Mouse (Mus musculus) embryonic fibroblast, embryonic 13.5 days (primary cell): ENCODE data around the gene Prpf8. TPM values are rescaled to one million over a fixed set of nuclear protein-coding genes. Genes with fewer than 3 reads are reported as not detected.

Experiments
- H3K27ac ChIP-seq: 2 replicates; pipeline ENCODE4 v1.5.1; 2012; ENCODE audit warnings: low read length, control low read depth, inconsistent platforms; ENCODE audit not compliant: insufficient read depth
- H3K4me1 ChIP-seq: 2 replicates; pipeline ENCODE4 v1.6.1; 2011; ENCODE audit warnings: low read length; ENCODE audit not compliant: control insufficient read depth, insufficient read depth
- H3K4me3 ChIP-seq: 2 replicates; pipeline ENCODE4 v1.5.1; 2011; ENCODE audit warnings: mild to moderate bottlenecking, control low read depth, low read length; ENCODE audit not compliant: insufficient read depth
- CTCF ChIP-seq: IDR thresholded peaks from 2 replicates; pipeline ENCODE4 v1.5.1; 2011; ENCODE audit warnings: mild to moderate bottlenecking, control low read depth, low read length, moderate library complexity, borderline replicate concordance; ENCODE audit not compliant: insufficient read depth
- POLR2A ChIP-seq: IDR thresholded peaks from 2 replicates; pipeline ENCODE4 v1.6.1; 2011; ENCODE audit warnings: low read depth, mild to moderate bottlenecking, control low read depth, low read length, moderate library complexity
- polyA plus RNA-seq: library from polyadenylated mRNA; stranded (reverse); fragments of >200 nt; gene quantifications from 2 replicates; pipeline ENCODE4 v1.2.4, GENCODE M21; 2011; ENCODE audit warnings: low read depth; ENCODE audit not compliant: missing spikeins, insufficient read length

Prpf8 gene
- polyA plus RNA-seq, 1 experiment, result 132 TPM

DNA sequence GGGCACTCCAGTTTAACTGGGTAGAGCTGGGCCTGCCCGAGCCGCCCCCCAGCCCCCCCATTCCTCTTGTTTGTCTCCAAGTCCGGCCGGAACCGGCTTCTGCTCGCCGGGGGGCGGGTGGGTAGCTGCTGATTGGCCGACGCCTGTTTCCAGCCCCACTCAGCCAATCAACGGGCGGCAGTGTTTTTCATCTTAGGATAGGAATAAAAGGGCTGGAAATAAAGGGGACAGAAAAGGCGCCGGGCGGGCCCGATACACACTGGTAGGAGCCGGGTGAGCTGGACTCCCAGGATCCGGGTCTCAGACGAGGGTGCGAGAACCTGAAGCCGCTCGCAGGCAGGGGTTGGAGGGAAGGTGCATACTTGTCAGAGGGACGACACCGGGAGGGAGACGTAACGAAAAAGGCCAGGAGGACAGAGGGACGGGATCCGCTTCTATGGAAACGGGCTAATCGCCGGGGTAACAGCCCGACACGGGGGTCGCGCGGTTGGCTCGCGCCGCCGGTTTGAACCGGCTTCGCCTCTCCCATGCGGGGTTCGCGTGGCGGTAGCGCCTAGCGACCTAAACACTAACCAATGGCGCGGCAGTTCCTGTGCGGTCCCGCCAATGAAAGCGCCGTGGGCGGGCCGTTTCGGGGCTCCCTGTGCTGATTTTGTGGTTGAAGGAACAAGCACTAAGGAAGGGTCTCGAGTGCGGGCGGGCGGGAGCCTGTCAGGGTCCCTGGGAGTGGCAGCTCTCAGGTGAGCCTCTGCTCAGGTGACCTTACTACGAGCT, 45.0 kb downstream of the Prpf8 start, which contains the start of gene Slc43a2:
Gene Slc43a2, plus strand, starts transcription at position 226 of the 774 bp plus-strand sequence.
- peak within 1 kb of the TSS; percentile 39 for H3K27ac ChIP-seq
- H3K4me1 ChIP-seq, result no peaks in the 10 kb centered on the region
- TF ChIP-seq CTCF, result no peak
- TF ChIP-seq POLR2A, result no peak
- peak within 1 kb of the TSS; percentile 85 for H3K4me3 ChIP-seq

DNA sequence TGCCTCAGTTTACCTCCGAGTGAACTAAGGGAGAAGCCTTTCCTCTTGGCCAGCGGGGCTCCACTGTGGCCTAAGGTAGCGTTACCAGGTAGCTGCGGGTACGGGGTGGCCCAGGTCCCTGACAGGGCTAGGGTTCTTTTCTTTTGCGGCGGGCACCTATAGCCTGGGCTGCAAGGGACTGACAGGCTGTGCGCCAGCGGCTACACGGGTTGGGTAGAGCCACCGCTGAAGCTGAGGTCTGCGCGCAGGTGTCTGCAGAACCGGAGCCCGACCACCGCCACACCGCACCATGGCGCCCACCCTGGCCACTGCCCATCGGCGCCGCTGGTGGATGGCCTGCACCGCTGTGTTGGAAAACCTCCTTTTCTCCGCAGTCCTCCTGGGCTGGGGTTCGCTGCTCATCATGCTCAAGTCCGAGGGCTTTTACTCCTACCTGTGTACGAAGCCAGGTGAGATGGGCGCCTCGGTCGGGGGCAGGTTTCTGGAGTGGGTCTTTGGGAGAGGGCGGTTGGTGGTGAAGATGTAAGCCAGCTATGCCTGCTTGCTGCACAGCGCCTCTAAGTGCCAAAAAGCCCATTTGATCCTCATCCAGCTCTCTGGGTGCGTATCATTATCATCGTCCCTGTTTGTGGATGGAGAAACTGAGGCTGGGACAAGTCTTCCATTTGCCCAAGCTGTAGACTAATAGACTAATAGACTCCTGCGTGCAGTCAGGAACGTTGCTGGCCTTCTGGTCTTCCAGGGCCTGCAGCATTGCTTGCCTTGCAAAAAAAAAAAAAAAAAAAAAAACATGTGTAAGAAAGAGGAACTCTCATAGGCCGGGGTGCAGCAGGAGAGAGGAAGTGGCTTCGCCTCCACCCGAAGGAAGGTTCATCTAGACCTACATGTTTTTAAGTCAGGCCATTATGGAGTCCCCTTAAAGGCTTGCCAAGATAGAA, 46.0 kb downstream of the Prpf8 start:
- peak overlapping the region; percentile 33 for H3K4me3 ChIP-seq
- no peak for TF ChIP-seq POLR2A
- TF ChIP-seq CTCF, result no peak
- no peaks in the 10 kb centered on the region for H3K4me1 ChIP-seq
- no peak overlapping the region for H3K27ac ChIP-seq

DNA sequence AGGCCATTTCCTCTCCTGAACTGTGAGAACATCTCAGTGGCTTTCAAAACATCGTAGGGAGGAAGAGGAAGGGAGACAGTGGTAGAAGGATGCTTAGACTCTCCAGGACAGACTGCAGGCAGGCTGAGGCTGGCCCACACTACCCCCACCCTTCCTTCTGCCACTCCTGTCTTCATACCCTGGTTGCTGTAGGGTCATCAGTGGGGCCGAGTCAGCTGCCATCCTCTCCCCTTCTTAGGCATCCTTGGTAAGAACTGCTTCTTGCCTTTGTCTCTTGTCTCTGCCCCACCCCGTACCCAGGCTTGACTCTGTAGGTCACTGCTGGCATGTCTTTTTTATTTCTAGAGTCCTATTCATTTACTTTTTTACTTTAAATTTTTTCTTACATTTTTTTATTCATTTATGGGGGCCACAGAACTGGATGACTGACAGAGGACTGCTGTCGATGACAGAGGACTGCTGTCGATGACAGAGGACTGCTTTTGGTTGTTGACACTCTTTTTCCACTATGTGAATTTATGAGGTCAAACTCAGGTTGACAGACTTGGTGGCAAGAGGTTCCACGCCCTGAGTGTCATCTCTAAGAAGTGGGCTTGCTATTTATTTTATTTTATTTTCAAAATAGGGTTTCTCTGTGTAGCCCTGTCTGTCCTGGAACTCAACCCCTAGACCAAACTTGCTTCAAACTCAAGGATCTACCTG, 46.8 kb downstream of the Prpf8 start:
- Histone ChIP-seq H3K27ac (no peak overlapping the region), H3K4me3 (no peak overlapping the region), H3K4me1 (no peaks in the 10 kb centered on the region)
- TF ChIP-seq CTCF, result no peak
- TF ChIP-seq POLR2A, result no peak

DNA sequence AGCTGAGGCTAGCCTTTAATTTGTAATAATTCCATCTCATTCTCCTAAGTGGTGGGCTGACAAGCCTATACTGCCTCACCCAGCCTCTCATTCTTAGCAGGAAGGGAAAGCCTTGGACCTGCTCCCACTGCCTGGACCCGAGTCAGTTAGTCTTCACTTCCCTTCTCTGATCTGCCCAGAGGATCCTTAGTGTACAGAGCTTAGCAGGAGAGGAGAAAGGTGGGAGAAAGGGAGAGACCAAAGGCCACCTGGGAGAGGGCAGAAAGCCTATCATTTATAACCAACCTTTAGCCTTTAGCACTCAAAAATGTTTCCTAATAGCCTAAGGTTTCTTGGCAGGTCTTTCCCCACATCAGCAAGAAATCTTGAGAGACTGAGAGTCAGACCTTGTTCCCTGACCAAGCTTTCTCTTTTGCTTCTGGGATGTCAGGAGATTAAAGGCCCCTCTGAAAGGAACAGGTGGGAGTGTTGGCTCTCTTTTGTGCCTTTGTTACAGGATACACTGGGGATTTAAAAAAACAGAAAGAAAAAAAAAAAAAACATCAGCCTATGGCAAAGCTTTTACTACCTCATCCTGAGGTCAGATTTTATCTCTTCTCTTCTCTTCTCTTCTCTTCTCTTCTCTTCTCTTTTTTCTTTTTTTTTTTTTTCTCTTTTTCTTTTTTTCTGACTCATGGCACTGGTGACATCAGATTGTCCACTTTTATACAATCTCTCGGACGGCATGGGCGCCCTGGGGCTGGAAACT, 47.8 kb downstream of the Prpf8 start:
- no peaks in the 10 kb centered on the region for H3K4me1 ChIP-seq
- H3K4me3 ChIP-seq, result no peak overlapping the region
- H3K27ac ChIP-seq, result no peak overlapping the region
- no peak for TF ChIP-seq POLR2A
- no peak for TF ChIP-seq CTCF

DNA sequence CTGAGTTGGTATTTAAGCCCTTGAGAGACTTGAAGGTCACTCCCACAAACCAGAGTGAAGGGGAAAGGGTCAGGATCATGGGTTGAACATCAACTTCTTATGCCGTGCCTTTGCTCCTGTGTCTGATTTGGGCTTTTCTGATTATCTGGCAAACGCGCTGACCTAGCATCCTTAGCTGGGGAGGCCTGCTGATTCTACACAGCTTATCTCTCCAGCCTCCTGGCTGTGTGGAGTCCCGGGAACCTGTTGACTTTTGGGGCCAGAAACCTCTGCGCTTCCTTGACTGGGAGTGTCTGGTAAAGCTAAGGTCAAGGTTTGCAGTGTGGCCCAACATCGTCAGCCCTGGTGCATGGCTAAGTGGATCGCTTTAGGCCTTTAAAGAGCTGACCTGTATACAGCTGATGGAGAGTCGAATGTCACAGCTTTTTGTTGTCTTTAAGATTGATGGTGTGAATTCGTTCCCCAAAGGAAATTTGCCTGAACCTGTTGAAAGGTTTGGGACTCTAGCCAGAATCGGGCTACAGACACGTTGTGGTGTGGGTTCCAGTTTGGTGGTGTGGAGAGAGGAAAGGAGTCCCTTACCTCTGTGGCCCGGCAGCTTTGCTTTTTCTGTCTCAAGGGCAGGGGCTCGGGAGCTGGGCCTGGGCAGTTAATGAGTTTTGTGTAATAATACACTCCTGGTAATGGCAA, 48.6 kb downstream of the Prpf8 start:
- TF ChIP-seq CTCF, result no peak
- TF ChIP-seq POLR2A, result no peak
- no peaks in the 10 kb centered on the region for H3K4me1 ChIP-seq
- no peak overlapping the region for H3K27ac ChIP-seq
- no peak overlapping the region for H3K4me3 ChIP-seq

DNA sequence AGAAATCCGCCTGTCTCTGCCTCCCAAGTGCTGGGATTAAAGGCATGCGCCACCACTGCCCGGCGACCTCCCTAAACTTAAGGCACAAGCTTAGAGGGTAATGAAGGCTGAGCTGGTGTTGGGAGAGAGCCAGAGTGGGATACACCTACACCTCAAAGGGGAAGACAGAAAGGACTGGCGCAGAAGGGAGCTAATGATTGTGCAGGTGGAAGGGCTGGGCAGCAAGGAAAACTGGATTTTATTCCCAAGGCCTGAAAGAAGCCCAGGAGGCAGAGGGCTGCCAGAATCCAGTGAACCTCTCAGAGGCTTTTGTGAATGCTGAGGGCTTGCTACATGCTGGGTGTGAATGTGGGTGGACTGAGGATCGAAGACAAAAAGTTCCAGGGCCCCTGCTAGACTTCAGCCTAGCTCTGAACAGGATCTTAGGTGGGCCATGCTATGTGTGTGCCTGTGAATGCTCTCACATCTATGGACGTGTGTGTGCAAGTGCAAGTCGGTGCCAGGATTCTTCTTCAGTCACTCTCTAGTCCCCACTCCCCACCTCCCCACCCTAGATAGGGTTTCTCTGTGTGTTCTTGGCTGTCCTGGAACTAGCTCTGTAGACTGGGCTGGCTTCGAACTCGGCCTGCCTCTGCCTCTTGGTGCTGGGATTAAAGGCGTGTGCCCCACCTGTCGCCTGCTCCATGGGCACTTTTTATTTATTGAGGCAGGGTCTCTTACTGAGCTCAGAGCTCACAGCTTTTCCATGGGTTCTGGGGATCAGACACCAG, 49.8 kb downstream of the Prpf8 start:
- H3K4me3 ChIP-seq, result no peak overlapping the region
- no peak for TF ChIP-seq POLR2A
- no peak for TF ChIP-seq CTCF
- H3K4me1 ChIP-seq, result no peaks in the 10 kb centered on the region
- no peak overlapping the region for H3K27ac ChIP-seq

DNA sequence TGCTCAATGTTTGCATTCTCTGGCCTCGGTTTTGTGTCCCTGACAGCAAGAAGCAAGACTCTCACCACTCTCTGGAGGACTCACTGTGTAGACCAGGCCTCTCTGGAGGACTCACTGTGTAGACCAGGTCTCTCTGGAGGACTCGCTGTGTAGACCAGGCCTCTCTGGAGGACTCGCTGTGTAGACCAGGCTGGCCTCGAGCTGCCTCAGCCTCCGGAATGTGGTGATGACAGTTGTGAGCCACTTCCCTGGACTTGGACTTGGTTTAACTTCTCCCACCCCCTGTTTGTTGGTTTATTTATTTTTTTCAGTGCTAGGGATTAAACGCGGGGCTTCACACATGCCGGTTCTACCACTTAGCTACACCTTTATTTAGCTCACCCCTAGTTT, 50.4 kb downstream of the Prpf8 start:
- Histone ChIP-seq H3K4me1 (no peaks in the 10 kb centered on the region), H3K27ac (no peak overlapping the region), H3K4me3 (no peak overlapping the region)
- TF ChIP-seq CTCF, result no peak

DNA sequence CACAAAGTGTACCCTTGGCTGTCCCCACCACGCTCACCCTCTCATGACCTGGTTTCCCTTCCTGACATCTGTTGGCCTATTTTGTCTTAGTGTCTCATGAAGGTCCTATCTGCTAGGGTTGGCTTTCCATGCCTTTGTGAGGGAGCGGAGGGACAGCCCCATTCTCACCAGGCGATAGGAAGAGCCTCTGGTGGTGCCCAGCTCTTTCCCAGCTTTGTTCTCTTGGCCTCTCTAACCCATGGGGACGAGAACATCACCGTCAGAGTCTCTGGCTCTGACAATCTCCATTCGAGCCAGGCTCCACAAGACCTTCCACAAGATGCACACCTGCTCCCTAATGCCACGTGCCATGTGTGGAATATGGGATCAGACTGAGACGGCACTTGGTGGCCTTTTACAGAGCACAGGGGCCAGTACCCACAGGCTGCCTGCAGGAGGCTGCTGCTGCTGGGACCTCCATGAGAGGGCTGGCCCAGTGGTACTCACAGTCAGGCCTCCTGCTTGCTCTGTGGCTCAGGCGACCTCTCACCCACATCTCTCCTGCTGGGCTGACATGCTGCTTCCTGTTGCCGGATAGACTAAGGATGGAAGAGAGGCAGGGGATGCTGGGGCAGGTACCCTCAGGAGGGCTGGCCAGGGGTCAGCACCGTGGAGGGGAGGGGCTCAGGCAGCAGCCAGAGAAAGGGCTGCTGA, 51.0 kb downstream of the Prpf8 start:
- Histone ChIP-seq H3K27ac (no peak overlapping the region), H3K4me1 (no peaks in the 10 kb centered on the region), H3K4me3 (no peak overlapping the region)
- TF ChIP-seq CTCF, result no peak
- no peak for TF ChIP-seq POLR2A
